Mouse (Mus musculus) liver (tissue): ENCODE measurements at regions not wholly inside any gene's neighbourhood (a gene's known extent, or its start where the extent isn't known, plus 50 kb on each side); places are given as distances from the start of the nearest gene placed in this dataset.
"Not testable (repeated sequence)": the region's sequence is repeated elsewhere in the genome, so short reads cannot be mapped to it uniquely, and the experiment has no call there.

Experiments
- DNase-seq: peaks from one replicate; pipeline ENCODE4 v3.0.0-alpha.2; 2020; ENCODE audit warnings: mixed read lengths

- no peak for DNase-seq
Measured at GRCm38 (mm10) chr6:89059431-89059975, 157.5 kb downstream of the Tpra1 start.

- DNase-seq: no peak
Measured at GRCm38 (mm10) chr6:89064977-89065580, 163.0 kb downstream of the Tpra1 start.

DNA sequence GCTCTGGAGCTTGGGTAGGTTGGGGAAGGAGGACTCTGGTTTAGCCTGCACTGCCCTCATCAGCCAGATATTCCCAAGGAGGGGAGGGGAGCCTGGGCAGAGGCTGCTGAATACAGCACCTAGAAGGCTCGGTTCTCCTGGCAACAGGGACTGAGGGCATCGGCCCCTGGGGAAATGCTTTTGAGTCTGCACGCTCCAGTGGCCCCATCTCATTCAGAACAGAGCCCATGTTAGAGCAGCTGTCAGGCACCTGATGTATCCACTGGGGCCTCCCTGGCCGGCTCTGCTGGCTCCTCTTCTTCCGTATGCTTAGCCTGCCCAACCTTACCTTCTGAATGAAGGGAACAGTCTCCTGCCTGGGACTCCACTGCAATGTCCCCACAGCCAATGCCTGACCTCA lies 164.5 kb downstream of the Tpra1 start:
- DNase-seq: no peak

DNA sequence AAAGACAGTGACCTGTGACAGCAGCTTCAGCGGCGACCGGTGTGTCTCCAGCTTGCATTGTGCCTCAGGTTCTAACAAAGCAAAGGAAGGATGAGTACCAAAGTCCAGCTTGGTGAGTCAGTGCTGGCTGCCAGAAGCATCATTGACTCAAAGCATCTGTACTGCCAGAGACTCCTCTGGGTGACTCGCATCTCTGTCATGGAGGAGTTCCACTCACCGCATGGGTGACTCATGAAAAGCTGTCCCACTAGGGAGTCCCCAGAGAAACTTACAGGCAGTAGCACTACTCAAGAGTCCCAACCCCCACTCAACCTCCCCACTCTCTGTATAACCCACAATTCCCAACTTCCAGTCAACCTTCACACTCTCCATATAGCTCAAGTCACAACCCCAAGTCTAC lies 166.2 kb downstream of the Tpra1 start:
- DNase-seq: no peak

- no peak for DNase-seq
Measured at GRCm38 (mm10) chr6:89069108-89069507, 167.1 kb downstream of the Tpra1 start.

DNA sequence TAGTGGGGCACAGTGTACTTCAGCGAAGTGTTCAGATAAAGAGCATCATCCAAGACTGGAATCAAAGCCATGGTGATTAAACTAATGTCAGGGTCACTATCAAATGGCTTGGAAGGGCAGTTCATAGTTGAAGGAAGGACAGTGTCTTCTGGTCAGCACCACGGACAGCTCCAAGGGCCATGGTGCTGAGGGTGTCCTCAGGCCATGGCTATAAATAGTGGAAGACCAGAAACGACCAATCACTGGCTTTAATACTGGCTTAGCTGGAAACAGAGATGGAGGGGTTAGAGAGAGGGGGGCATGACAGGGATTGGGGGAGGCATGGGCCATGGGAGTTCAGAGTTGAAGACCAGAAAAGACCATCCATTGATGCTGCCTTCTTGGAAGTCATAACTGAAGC lies 168.0 kb downstream of the Tpra1 start:
- peak; percentile 54 for DNase-seq

- no peak for DNase-seq
Measured at GRCm38 (mm10) chr6:89071766-89072165, 169.7 kb downstream of the Tpra1 start.

DNA sequence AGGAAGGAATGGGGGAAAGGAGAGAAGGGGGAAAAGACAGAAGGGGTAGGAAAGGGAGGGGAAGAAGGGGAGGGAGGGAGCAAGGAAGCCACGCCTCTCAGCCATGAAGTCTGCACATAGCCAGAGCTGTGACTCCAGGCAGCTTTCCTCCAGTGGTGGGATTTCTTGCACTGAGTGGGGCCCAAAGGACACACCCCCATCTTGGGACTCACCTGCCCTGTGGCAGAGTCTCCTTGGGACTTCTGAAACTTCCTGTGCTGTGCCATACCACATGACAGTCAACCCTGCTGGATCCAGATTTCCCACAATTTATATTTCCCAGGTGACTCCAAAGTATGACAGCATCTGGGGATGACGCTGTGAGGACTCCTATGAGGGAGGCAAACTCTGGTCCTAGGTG lies 170.5 kb downstream of the Tpra1 start:
- DNase-seq: no peak

DNA sequence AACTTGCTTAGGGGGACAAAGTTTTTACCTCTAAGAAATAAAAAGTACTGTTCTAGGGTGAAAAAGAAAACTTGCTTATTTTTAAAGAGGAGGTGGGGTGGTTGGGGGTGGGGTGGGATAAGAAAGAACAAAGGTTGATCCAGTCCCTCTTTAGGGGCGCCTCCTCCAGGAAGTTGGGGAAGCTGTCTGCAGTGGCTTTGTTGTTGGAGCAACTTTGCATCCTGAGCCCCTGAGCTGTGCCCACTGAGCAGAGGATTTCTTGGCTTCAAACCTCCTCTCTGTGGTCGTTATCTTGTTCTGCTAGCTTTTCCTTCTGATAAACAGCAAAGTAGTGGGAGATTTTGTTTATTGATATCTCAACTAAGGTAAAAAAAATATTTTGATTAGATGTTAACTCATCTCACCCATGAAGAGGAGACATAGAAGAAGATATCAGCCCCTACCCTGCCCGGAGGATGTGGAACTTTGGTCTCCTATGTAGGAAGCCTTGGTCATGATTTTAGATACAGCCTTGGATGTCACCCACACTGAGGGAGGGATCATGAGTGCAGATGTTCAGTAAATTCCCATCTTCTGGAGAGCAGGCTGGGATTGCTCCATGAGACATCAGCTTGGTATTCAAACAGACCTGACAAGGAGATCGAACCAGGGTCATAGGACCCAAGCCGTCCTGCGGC lies 179.7 kb downstream of the Tpra1 start:
- no peak for DNase-seq

DNA sequence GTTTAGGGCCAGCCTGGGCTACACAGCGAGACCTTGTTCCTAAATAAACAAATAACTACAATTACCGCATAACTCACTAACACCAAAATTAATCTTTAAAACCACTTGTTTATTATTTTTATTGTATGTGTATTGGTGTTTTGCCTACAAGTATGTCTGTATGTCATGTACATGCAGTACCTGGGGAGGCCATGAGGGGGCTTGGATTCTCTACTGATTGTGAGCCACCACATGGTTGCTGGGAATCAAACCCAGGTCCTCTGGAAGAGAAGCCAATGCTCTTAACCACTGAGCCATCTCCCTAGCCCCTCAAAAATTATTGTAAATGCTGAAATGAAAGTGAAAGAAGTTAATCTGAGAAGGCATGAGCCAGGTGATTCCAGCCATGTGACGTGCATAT lies 182.4 kb downstream of the Tpra1 start:
- no peak for DNase-seq

DNA sequence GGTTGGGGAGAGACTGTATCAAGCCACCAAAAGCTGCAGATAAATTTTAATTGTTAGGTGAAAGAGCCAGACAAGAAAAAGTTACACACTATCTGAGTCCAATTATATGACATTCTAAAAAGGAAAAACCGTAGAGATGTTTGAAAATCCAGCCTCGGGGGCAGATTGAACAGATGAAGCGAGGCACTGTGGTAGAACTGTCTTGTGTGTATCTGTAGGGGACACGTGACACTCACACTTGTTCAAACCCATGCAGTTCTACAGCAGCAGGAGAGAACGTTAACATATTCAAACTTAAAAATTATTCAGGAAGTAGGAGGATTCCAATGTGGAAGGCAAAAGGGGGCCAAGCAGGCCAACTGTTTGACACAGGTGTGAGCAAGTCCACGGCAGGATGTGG lies 183.1 kb downstream of the Tpra1 start:
- DNase-seq: no peak

GRCm38 (mm10) chr6:89087620-89088019 lies 185.6 kb downstream of the Tpra1 start:
- DNase-seq: no peak

DNA sequence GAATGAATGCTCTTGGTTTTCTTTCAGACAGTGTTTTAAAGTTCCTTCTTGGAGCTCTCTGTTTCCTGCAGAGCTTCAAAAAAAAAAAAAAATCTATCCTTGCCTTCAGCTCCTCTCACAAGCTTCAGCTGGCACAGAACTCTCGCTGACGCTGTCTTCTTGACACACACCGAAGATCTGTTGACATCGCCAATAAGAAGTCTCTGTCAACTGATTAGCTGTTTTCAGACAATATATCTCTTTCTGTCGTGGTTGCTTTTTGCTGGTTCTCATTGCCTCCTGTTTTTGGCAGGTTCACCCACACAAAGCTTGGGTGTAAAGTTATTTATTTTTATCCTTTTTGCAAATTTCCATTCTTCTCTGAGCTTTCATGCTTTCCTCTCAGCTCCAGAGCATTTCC lies 188.0 kb downstream of the Tpra1 start:
- DNase-seq: no peak

DNA sequence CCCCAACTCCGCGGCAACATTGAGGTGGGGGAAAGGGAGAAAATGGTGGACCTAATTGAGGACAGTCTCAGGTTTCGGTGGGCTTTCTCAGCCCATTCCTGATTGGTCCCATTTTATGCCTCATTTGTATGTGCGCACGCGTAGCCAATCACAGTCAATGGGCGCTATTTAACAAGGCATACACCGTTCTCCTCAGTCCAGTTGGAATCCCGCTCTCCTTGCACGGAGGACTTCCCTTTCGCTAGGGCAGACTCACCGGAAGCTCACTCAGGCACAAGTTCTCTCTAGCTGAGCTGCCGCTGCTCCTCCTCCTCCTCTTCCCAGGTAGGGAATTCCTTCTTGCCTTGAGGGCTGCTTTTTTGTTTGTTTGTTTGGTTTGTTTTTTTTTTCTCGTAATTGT lies 193.9 kb downstream of the Tpra1 start:
- DNase-seq: no peak

DNA sequence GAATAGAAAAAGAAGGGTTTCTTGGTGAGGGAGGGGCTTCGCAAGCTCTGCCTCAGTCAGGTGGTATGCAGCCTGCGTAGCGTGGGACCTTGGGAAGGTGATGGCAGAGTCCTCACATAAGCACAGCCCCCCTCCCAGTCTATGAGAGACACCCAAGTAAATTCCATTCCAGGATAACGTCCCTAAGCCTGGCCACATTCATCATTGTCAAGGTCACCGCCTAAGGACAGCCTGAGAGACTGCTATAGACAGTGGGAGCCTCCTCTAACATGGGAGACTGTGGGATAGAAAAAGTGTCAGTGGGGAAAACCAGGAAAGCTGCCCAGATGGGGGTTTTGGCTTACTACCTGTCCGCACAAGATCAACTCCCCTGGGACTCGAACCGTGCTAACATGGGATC lies 195.5 kb downstream of the Tpra1 start:
- DNase-seq: no peak

DNA sequence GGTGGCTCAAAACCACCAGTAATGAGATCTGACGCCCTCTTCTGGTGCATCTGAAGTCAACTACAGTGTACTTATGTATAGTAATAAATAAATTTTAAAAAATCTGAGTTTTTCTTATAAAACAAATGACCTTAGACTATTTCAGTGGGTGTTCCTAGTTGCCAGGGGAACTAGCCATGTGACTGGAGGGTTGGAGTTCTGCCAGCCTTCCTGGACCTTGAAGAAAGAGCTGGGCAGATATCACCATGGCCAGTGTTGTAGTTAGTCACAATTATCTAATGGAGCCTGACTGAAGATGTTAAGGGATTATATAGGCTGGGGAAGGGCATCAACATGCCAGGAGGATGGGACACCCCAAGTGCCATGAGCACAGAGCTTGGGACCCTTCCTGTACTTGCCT lies 217.2 kb downstream of the Tpra1 start:
- DNase-seq: no peak

- no peak for DNase-seq
Measured at GRCm38 (mm10) chr6:89121023-89121745, 219.1 kb downstream of the Tpra1 start.

- no peak for DNase-seq
Measured at GRCm38 (mm10) chr6:89121746-89122070, 219.7 kb downstream of the Tpra1 start.

GRCm38 (mm10) chr6:89125916-89126315 lies 223.9 kb downstream of the Tpra1 start:
- no peak for DNase-seq

- not testable (repeated sequence) for DNase-seq
Measured at GRCm38 (mm10) chr6:89128141-89128540, 226.1 kb downstream of the Tpra1 start.

- DNase-seq: no peak
Measured at GRCm38 (mm10) chr6:89140469-89140868, 222.0 kb downstream of the Plxna1 start.

GRCm38 (mm10) chr6:89153027-89153662 lies 209.3 kb downstream of the Plxna1 start:
- DNase-seq: no peak

- no peak for DNase-seq
Measured at GRCm38 (mm10) chr6:89157501-89157900, 204.9 kb downstream of the Plxna1 start.

- DNase-seq: no peak
Measured at GRCm38 (mm10) chr6:89160051-89160450, 202.4 kb downstream of the Plxna1 start.
